Mouse (Mus musculus) heart, embryonic 14.5 days (tissue): ENCODE data around the gene Acot1. TPM values are rescaled to one million over a fixed set of nuclear protein-coding genes. Genes with fewer than 3 reads are reported as not detected.
A peak's percentile ranks its signal among the peaks of the same experiment; 100 is the strongest.
"Not testable (repeated sequence)": the region's sequence is repeated elsewhere in the genome, so short reads cannot be mapped to it uniquely, and the experiment has no call there.

Experiments used
- ATAC-seq: fragments of 200-750 bp; cut with Nextera tagmentation; 2 replicates; pipeline ENCODE4 v1.8.0; 2017; ENCODE audit warnings: low read depth, moderate TSS enrichment; ENCODE audit not compliant: insufficient number of reproducible peaks, insufficient read depth, low FRiP score
- H3K27ac ChIP-seq, 2 experiments: fragments of 200-500 bp in 1 of 2; fragments of 300-500 bp in 1 of 2; sonication (generic) in 1 of 2; replicated peaks in 1 of 2; 2 replicates each; pipeline ENCODE4 v1.5.1; 2012 to 2014; ENCODE audit warnings: low read depth in 2 of 2, low read length in 2 of 2, control low read depth in 1 of 2, mild to moderate bottlenecking in 1 of 2, mixed read lengths in 1 of 2; ENCODE audit not compliant: control insufficient read depth in 1 of 2, insufficient read depth in 1 of 2
- H3K27me3 ChIP-seq: fragments of 300-500 bp; sonication (generic); 2 replicates; pipeline ENCODE4 v1.6.1; 2014; ENCODE audit warnings: mild to moderate bottlenecking, low read length, control low read depth; ENCODE audit not compliant: control insufficient read depth, insufficient read depth
- H3K36me3 ChIP-seq: fragments of 300-500 bp; sonication (generic); 2 replicates; pipeline ENCODE4 v1.6.1; 2014; ENCODE audit warnings: mild to moderate bottlenecking, control low read depth, low read length, mixed read lengths; ENCODE audit not compliant: control insufficient read depth, insufficient read depth
- H3K4me1 ChIP-seq, 2 experiments: fragments of 200-500 bp in 1 of 2; fragments of 300-500 bp in 1 of 2; sonication (generic) in 1 of 2; 2 replicates each; pipeline ENCODE4 v1.6.1; 2012 to 2014; ENCODE audit warnings: low read length in 2 of 2, control low read depth in 1 of 2, mixed read lengths in 1 of 2; ENCODE audit not compliant: control insufficient read depth in 2 of 2, insufficient read depth in 2 of 2
- H3K4me2 ChIP-seq: fragments of 300-500 bp; sonication (generic); 2 replicates; pipeline ENCODE4 v1.6.1; 2014; ENCODE audit warnings: mild to moderate bottlenecking, low read length
- H3K4me3 ChIP-seq, 2 experiments: fragments of 200-500 bp in 1 of 2; fragments of 300-500 bp in 1 of 2; sonication (generic) in 1 of 2; 2 replicates each; pipeline ENCODE4 v1.5.1; 2012 to 2014; ENCODE audit warnings: low read length in 2 of 2, mild to moderate bottlenecking in 2 of 2, control low read depth in 1 of 2, low read depth in 1 of 2, moderate library complexity in 1 of 2; ENCODE audit not compliant: control insufficient read depth in 1 of 2, insufficient read depth in 1 of 2
- H3K9ac ChIP-seq: fragments of 300-500 bp; sonication (generic); 2 replicates; pipeline ENCODE4 v1.6.1; 2014; ENCODE audit warnings: mild to moderate bottlenecking, low read length
- H3K9me3 ChIP-seq: fragments of 300-500 bp; sonication (generic); 2 replicates; pipeline ENCODE4 v1.6.1; 2016; ENCODE audit warnings: low read length, control low read depth; ENCODE audit not compliant: control insufficient read depth
- WGBS: fragments of 180-500 bp; shearing (Covaris S2); extraction: QIAGEN DNeasy Blood & Tissue Kit; methylation state at CpG from one replicate; pipeline ENCODE4 v1.1.7; 2014; 5-methylcytosine and 5-hydroxymethylcytosine counted together
- polyA plus RNA-seq: library from polyadenylated mRNA; unstranded; fragments of >200 nt; fragmentation: Nextera tagmentation; extraction: Ambion mirVana; gene quantifications from 2 replicates; pipeline ENCODE4 v1.2.1, GENCODE M21; 2014

Acot1 gene
- 30.0 and 31.9 TPM in 2 replicates for polyA plus RNA-seq

DNA sequence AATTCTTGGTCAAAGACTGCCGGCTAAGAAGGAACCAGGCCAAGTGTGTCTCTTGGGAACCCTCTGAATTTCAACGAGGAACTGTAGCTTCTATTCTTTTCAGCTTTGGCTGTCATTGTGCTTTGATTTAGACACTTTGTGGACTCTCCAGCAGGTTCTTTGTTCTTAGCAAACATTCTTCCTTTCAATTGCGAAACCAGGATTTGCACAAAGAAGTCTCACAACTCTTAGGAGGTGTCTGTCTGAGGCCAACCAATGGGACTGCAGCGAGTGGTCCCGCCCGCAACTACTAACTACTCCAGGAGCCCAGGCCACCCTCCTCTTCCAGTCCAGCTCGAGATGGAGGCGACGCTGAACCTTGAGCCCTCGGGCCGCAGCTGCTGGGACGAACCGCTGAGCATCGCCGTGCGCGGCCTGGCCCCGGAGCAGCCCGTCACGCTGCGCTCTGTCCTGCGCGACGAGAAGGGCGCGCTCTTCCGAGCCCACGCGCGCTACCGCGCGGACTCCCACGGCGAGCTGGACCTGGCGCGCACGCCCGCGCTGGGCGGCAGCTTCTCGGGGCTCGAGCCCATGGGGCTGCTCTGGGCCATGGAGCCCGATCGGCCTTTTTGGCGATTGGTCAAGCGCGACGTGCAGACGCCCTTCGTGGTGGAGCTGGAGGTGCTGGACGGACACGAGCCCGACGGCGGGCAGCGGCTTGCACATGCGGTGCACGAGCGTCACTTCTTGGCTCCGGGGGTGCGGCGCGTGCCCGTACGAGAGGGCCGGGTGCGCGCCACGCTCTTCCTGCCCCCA lies at the start of gene Acot1:
Gene Acot1 (plus strand): TSS at position 320 of the 795 bp plus-strand sequence.
- 1% methylated on average over 51 of the region's 70 CpGs for WGBS
- H3K36me3 ChIP-seq, H3K4me1 ChIP-seq, H3K9me3 ChIP-seq, H3K27me3 ChIP-seq: not testable (repeated sequence)
- Histone ChIP-seq H3K27ac (peak within 1 kb of the TSS in 1 of 2 experiments; percentile 48; a peak in 3 of 4 replicates), H3K9ac (peak within 1 kb of the TSS; percentile 69), H3K4me3 (peak within 1 kb of the TSS; percentile 45 to 49), H3K4me2 (peak within 1 kb of the TSS; percentile 66)
- ATAC-seq = peak; percentile 91

GRCm38 (mm10) chr12:83965235-83965634 lies 44.1 kb upstream of the Acot1 start:
- Histone ChIP-seq H3K9me3 (no peaks in the 10 kb centered on the region), H3K4me1 (no peaks in the 10 kb centered on the region), H3K36me3 (no peaks in the 10 kb centered on the region), H3K4me3 (no peak overlapping the region), H3K9ac (no peak overlapping the region), H3K4me2 (no peak overlapping the region), H3K27me3 (no peaks in the 10 kb centered on the region), H3K27ac (no peak overlapping the region)
- no peak for ATAC-seq
- WGBS = 64% methylated on average over 7 of the region's 7 CpGs

DNA sequence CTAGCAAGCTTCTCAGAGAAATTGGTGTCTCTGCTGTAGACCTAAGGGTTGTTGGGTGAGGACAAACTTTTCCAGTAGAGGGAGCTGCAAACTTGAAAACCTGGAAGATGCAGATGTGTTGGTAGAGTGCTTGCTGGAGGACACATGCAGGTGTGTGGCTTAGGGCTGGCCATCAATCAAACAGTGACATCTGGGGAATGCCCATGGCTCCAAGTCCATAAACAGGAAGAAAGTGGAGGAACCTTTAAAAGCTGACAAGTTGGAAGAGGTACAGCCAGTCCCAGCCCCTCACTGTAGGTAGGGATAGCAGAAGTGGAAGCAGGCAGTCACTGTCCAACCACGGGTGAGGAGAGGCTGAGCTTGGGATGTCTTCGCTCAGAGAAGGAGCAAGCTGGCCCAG lies 37.2 kb upstream of the Acot1 start:
- 69% methylated on average over 2 of the region's 2 CpGs for WGBS
- H3K9ac ChIP-seq = no peak overlapping the region
- H3K36me3 ChIP-seq = no peaks in the 10 kb centered on the region
- H3K4me2 ChIP-seq = no peak overlapping the region
- H3K4me3 ChIP-seq = no peak overlapping the region
- 0 out of 2 replicates have a peak, but pooled peaks cover 4% of the 10 kb centered on the region for H3K9me3 ChIP-seq
- H3K27me3 ChIP-seq = no peaks in the 10 kb centered on the region
- no peak overlapping the region for H3K27ac ChIP-seq
- ATAC-seq = 0 out of 2 replicates have a peak, but pooled peaks have one; percentile 47
- H3K4me1 ChIP-seq = no peaks in the 10 kb centered on the region

DNA sequence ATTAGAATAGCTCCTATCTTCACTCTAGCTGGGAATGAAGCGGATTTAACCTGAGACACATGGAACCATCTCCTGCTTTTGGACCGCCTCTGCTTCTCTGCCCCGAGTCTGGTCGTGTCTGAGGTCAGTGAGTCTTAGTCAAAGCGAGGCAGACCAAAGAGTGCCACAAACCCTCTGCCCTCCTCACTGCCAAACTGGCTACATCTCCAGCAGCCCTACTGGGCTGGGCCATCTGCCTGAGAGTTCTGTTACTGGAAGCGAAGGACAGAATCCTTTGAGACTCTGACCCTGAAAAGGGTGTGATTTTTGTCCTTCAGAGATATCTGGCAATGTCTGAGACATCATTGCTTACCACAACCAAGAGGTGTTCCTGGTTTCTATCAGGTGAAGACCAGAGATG lies 30.4 kb upstream of the Acot1 start:
- Histone ChIP-seq H3K27me3 (no peaks in the 10 kb centered on the region), H3K4me1 (peaks cover 3 to 4% of the 10 kb centered on the region in 2 experiments; a peak in 2 of 4 replicates), H3K9me3 (0 out of 2 replicates have a peak, but pooled peaks cover 4% of the 10 kb centered on the region), H3K27ac (no peak overlapping the region), H3K4me2 (no peak overlapping the region), H3K36me3 (no peaks in the 10 kb centered on the region), H3K9ac (no peak overlapping the region), H3K4me3 (no peak overlapping the region)
- 88% methylated on average over 6 of the region's 6 CpGs for WGBS
- no peak for ATAC-seq

- Histone ChIP-seq H3K4me2 (no peak overlapping the region), H3K9ac (no peak overlapping the region), H3K27ac (no peak overlapping the region), H3K4me3 (no peak overlapping the region), H3K27me3 (no peaks in the 10 kb centered on the region), H3K4me1 (peaks cover 4 to 8% of the 10 kb centered on the region in 2 experiments; a peak in 3 of 4 replicates), H3K9me3 (no peaks in the 10 kb centered on the region), H3K36me3 (no peaks in the 10 kb centered on the region)
- no peak for ATAC-seq
- 85% methylated on average over 4 of the region's 4 CpGs for WGBS
These were observed 27.7 kb upstream of the Acot1 start for GRCm38 (mm10) chr12:83981615-83982014.

DNA sequence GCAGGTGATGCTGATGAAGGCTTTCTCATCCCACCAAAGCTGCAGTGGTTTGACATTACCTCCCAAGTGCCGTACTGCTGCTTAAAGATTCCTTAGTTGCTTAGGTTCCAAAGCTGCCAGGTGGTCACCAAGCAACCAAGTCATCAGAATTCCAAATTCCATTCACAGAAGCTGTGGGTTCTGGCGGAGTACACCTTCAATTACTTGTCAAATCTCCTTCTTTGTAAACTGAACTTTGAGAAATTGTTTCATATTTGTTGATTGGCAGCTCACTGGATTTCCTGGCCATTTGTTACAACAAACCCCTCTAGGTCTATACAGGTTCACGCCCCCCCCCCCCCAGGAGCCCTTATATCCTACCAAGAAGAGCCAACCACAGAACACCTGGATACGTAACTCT lies 24.5 kb upstream of the Acot1 start, which contains the start of gene Heatr4:
Gene Heatr4 (minus strand): TSS at position 101 of the 400 bp plus-strand sequence.
- ATAC-seq = no peak
- H3K36me3 ChIP-seq = no peaks in the 10 kb centered on the region
- H3K4me2 ChIP-seq = no peak within 1 kb of the TSS

GRCm38 (mm10) chr12:83987242-83987582 lies 22.1 kb upstream of the Acot1 start:
- Histone ChIP-seq H3K36me3 (peaks cover 11% of the 10 kb centered on the region; the same call in 1 of the 2 replicates), H3K4me3 (peak overlapping the region; percentile 66 to 92), H3K9ac (peak overlapping the region; percentile 92), H3K4me1 (peaks cover 12 to 17% of the 10 kb centered on the region in 2 experiments; a peak in 3 of 4 replicates), H3K4me2 (peak overlapping the region; percentile 73), H3K27me3 (no peaks in the 10 kb centered on the region), H3K9me3 (no peaks in the 10 kb centered on the region), H3K27ac (peak overlapping the region; percentile 98 to 100)
- peak; percentile 60; the same call in 1 of the 2 replicates for ATAC-seq
- WGBS = 9% methylated on average over 8 of the region's 8 CpGs

More for the DNA sequence above, 24.5 kb upstream of the Acot1 start, which contains the start of gene Heatr4:
- H3K4me3 ChIP-seq = no peak within 1 kb of the TSS
- no peak within 1 kb of the TSS for H3K9ac ChIP-seq
- WGBS = 84% methylated on average over 4 of the region's 4 CpGs
- no peak within 1 kb of the TSS for H3K27ac ChIP-seq
- no peaks in the 10 kb centered on the region for H3K9me3 ChIP-seq
- no peaks in the 10 kb centered on the region for H3K27me3 ChIP-seq
- peaks cover 13 to 17% of the 10 kb centered on the region in 2 experiments; a peak in 3 of 4 replicates for H3K4me1 ChIP-seq
